Mouse (Mus musculus): ENCODE results near the gene Ifit3. TPM values are rescaled to one million over a fixed set of nuclear protein-coding genes. Genes with fewer than 3 reads are reported as not detected.
"Not testable (repeated sequence)": the region's sequence is repeated elsewhere in the genome, so short reads cannot be mapped to it uniquely, and the experiment has no call there.

Gene Ifit3
- total RNA-seq (2021): 1 to 10 TPM in 1 of 2 experiments, under 1 TPM in 1; 0.89 to 1.4 TPM

DNA sequence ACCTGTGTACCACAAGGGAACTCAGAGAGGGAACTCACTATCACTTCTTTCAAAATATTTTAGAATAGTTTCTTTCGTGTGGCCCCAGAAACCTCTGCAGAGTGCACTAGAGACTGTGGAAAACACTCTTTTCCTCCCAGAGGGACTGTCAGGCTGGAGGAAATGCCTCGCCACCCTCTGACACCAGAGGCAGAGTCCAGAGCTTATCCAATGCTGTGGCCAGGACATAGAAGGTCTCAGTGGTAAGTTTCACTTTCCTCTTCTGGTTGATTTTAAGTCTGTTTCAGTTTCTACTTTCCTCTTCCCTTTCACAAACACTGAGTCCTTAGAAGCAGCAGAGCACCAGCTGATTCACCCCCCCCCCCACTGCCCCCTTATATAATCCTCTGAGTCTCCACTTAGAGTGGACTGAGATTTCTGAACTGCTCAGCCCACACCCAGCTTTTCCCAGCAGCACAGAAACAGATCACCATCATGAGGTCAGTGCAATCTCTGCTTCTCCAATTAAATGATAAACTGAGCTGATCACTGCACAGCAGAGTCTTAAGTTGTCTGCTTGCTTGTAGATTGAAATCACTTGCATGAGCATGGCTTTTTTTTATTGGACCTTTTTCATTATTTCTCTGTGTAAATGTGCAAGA is at the start of gene Ifit3:
Gene Ifit3, plus strand, starts transcription at position 406 of the 641 bp plus-strand sequence.
- intact Hi-C loops (cut with DNase I): not testable (repeated sequence)

DNA sequence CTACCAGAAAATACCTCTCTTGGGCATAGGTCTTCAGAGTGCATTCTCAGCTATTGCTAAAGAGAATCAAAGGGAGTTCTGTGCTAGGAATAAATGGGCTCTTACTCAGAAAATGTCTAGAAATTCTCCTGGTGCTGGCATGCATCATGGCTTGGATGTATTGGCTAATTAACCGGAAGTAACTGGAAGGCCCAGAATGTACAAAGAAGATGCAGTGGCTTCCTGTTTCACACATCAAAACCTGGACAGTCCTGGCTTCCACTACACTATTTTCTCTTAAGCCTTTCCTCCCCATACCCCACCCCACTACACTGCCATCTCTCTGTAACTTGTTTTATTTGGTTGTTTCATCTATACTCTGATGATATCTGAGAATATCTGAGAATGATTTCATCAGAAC is 43.9 kb upstream of the Ifit3 start:
- intact Hi-C loops (cut with DNase I): no loop called here
- DNase-seq: no peak

More for the DNA sequence above, at the start of gene Ifit3:
- peak in 1 of 2 experiments; percentile 32 for DNase-seq

- intact Hi-C loops (cut with DNase I): loop anchor here (5.0 kb wide), 1 partner anchor 226 kb away; no protein-coding TSS in a partner anchor
Measured at GRCm38 (mm10) chr19:34546211-34546610, 37.1 kb upstream of the Ifit3 start.

GRCm38 (mm10) chr19:34547976-34548375 is 35.4 kb upstream of the Ifit3 start:
- DNase-seq: peak; percentile 79 to 91
- intact Hi-C loops (cut with DNase I): loop anchor here (1.0 to 5.0 kb wide), 4 partner anchors 89 to 301 kb away; no protein-coding TSS in a partner anchor

More at GRCm38 (mm10) chr19:34546211-34546610, 37.1 kb upstream of the Ifit3 start:
- DNase-seq: no peak

DNA sequence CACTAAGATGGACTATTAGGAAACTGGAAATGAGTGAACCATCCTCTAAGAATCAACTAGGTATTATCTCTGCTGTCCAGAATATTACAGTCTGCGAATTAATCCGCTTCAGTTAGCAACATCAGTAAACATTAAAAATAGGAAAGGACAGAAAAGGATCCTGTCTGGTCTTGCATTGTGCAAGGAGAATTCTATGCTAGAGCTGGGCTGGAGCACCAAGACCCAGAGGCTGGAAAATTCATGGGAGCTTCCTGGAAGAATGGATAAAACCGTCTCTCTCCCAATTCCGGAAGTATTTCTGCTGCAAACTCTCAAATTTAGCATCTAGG is 33.2 kb upstream of the Ifit3 start:
- DNase-seq: no peak
- intact Hi-C loops (cut with DNase I): loop anchor here (1.0 to 5.0 kb wide), 3 partner anchors 47 to 216 kb away; no protein-coding TSS in a partner anchor

DNA sequence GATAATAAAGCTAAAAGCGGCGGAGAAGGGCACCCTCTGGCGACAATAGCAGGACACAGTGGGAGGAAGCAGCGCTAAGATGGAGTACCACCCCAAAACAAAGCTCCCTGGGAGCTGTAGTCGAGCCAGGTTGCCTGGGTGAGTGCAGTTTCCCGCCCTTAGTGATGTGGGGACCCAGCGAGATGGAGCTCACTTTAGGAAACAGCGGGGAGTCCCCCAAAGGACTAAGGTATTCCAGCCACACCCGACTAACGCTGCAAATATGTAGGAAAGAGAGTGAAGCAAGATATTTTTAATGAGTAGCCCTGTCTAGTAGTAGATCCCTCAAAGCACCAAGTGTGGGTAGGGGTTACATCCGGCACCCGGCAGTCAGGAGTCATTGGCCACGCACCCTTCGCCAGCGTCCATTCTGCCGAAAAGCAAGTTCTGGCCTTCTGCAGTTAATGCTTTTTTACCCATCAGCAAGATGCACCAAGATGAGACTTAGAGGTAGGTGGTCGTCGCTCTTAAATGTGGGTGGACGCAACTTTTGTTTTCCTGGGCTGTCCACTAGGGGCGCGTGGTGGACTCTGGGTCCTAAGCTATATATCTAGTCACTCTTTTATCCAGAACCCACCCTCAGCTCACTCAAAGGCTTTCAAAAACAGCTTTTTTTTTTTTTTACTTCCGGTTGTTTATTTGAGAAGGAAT is 32.7 kb upstream of the Ifit3 start, which contains the start of gene Ifit2:
Gene Ifit2, plus strand, starts transcription at position 161 of the 690 bp plus-strand sequence.
- DNase-seq: peak; percentile 83 to 85
- intact Hi-C loops (cut with DNase I): loop anchor here (1.0 to 5.0 kb wide), 3 partner anchors 47 to 216 kb away; no protein-coding TSS in a partner anchor

DNA sequence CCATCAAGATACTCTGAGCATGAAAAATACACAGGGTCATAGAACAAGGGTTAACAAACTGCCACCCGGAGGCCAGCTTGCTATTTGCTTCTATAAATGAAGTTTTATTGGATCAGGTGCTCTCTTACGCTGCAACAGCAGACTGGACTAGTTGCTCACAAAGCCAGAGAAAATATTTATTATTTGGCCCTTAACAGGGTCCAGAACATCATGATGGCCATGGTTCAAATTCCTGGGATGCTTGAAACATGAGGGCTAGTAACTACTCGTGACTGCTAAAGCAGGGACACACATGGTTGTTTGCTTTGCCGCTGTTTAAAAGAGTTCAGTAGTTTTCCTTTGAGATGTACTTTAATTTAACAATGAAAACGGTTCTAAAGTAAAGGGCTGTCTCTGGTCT is 31.4 kb upstream of the Ifit3 start:
- peak; percentile 72 to 73 for DNase-seq
- intact Hi-C loops (cut with DNase I): loop anchor here (2.0 to 5.0 kb wide), 2 partner anchors 45 to 51 kb away; no protein-coding TSS in a partner anchor

GRCm38 (mm10) chr19:34553021-34553420 is 30.3 kb upstream of the Ifit3 start:
- intact Hi-C loops (cut with DNase I): loop anchor here (5.0 kb wide), 1 partner anchor 44 kb away; no protein-coding TSS in a partner anchor
- DNase-seq: peak; percentile 37 to 43

DNA sequence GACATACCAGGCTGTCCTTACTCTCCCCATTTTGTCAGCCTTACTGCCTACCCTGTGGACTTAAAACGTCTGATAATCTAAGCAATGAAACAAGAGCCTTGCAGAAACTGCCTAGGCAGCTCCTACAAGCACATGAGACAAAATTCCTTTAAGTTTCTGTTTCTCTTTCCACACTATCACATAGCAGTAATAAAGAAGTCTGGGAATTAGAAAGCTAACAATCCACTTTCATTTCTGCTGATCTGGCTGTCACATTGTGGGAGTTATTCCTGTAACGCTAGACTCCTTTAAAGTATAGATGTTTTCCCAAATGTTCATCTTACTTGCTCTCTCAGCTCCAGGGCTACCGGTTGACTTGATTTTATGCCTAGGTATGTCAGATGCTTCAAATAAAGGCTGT is 29.8 kb upstream of the Ifit3 start:
- intact Hi-C loops (cut with DNase I): loop anchor here (5.0 kb wide), 1 partner anchor 44 kb away; no protein-coding TSS in a partner anchor
- DNase-seq: no peak

GRCm38 (mm10) chr19:34554061-34554460 is 29.3 kb upstream of the Ifit3 start:
- intact Hi-C loops (cut with DNase I): loop anchor here (5.0 kb wide), 1 partner anchor 43 kb away; no protein-coding TSS in a partner anchor
- no peak for DNase-seq

DNA sequence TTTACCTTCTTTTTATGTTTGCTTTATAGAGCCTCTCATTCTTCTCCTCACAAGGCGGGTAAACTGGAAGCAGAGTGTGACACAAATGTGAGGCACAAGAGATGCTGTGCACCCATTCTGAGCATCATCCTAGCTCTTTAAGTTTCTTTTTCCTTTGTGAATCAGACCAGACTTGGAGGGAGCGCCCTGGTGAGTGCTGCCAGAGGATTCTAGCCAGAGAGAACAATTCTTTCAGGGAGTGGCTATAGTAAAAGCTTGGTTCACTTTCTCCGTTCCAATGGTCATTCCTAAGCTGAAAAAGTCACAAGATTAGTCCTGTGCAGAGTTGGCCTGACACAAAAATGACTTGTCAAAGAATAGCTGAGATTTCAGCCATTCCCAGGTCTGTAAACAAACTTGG is 26.7 kb upstream of the Ifit3 start:
- intact Hi-C loops (cut with DNase I): no loop called here
- DNase-seq: peak; percentile 44 to 58

DNA sequence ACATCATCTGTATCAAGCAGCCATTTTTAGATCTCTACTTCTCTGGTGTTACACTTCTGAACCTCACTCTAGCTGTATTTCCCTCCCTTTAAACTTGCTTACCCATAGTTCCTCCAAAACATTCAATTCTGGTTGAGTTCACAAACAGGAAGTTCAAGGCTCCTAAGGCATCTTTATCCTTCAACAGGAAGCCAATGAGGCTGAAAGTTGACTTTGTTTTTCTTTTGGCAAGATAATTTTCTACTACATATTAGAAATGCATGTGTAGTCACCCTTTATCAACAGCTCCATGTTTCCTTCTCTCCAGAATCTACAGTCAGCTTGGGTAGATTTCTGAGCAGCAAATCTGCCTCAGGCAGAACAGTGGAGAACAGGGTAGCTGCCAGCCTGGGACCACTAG is 20.8 kb upstream of the Ifit3 start:
- intact Hi-C loops (cut with DNase I): no loop called here
- no peak for DNase-seq

- no peak for DNase-seq
- intact Hi-C loops (cut with DNase I): no loop called here
Measured at GRCm38 (mm10) chr19:34566178-34566784, 17.1 kb upstream of the Ifit3 start.

- intact Hi-C loops (cut with DNase I): no loop called here
- no peak for DNase-seq
Measured at GRCm38 (mm10) chr19:34568988-34569895, 14.1 kb upstream of the Ifit3 start.

DNA sequence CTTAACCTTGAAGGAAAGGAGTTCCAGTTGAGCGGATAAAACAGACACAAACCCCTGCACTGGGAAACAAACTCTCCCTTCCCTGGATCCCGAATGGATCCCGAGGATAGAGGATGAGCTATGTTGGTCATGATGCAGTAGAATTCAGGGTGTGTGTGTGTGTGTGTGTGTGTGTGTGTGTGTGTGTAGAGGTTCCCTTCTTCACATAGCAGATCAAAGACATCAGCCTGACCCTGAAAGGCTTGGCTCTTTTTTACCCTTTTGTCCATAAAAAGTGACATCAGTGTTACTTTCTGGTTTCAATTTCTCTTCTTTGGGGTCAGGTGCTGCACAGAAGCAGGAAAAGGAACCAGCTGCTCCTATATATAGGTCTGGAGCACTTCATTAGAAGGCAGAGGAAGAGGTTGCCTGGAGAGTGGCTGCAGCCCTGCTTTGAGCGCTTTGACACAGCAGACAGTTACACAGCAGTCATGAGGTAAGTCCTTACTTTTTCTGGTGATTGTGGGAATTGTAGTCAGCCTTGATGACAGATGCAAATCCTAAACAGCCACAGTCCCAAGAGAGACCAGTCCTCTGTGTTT is 13.3 kb upstream of the Ifit3 start:
- intact Hi-C loops (cut with DNase I): no loop called here
- peak in 1 of 2 experiments; percentile 23 for DNase-seq

- no peak for DNase-seq
- intact Hi-C loops (cut with DNase I): no loop called here
Measured at GRCm38 (mm10) chr19:34571080-34571479, 12.3 kb upstream of the Ifit3 start.

DNA sequence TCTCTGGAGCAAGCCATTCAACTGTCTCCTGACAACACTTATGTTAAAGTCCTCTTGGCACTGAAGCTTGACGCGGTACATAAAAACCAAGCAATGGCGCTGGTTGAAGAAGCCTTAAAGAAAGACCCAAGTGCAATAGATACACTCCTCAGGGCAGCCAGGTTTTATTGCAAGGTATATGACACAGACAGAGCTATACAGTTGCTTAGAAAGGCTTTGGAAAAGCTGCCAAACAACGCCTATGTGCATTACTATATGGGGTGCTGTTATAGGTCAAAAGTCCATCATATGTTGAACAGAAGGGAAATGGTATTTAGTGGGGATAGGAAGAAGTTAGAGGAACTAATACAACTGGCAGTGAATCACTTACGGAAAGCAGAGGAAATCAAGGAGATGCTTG is 9.7 kb upstream of the Ifit3 start:
- intact Hi-C loops (cut with DNase I): no loop called here
- no peak for DNase-seq

DNA sequence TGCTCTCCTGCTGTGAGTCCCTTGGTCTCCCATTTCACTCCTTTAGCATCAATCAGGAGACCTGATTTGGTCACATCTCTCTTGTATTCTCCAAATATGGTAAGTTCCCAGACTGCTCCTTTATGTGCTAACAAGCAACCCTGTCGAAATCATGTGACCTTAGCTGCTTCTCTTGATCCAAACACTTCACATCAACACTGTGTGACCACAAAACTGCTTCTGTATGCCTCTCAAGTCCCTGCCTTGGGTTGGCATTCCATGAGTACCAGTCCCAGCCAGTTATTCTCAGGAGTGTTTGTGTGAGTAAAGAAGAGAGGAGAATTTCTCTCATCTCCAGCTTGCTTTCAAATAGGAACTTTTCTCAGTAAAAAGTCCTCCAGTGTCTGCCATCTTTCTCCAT is 6.2 kb upstream of the Ifit3 start:
- no peak for DNase-seq
- intact Hi-C loops (cut with DNase I): no loop called here

- intact Hi-C loops (cut with DNase I); DNase-seq: not testable (repeated sequence)
Measured at GRCm38 (mm10) chr19:34582696-34583095, 635 bp upstream of the Ifit3 start.

Data from heart, postnatal 10 days (tissue).